Mouse (Mus musculus): ENCODE measurements around the gene Tcf25.

GRCm38 (mm10) chr8:123406786-123407185 is 33.2 kb downstream of the Tcf25 start, which contains the start of gene Mc1r:
- TF ChIP-seq POLR2A (IDR thresholded peaks at IDR 0.05; ENCODE audit: low read depth, low read length) (no peak), CTCF (IDR thresholded peaks at IDR 0.05; ENCODE audit: borderline replicate concordance, insufficient read depth, low read length) (peak; percentile 59; the same call in 1 of the 2 replicates)
